Mouse (Mus musculus): ENCODE measurements around the gene Srrm2. TPM values are rescaled to one million over a fixed set of nuclear protein-coding genes. Genes with fewer than 3 reads are reported as not detected.

Srrm2 gene
- total RNA-seq, 2 experiments from 2014 or later = 502 to 591 TPM

GRCm38 (mm10) chr17:23853292-23853691 lies 63.0 kb downstream of the Srrm2 start:
- peak in 1 of 2 experiments; percentile 36 for DNase-seq (ENCODE audit: low spot score in 2 of 2)

DNA sequence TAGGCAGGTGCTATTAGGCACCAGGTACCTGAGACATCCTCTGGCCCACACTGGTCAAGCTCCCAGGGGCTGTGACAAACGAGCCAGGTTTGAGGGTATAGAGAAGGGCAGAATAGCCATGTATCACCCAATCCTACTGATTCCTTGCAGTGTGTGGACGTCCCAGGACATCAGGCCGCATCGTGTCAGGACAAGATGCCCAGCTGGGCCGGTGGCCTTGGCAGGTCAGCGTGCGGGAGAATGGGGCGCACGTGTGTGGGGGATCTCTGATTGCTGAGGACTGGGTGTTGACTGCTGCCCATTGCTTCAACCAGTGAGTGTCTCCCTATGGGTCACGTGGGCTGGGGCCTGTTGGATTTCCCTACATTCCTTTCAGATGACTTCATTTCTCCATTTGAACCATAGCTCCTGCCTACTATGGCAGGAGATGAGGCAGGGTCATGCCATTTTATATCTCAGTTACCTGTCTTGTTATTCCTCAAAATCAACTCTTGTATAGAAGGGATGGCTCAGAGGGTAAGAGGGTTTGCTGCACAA lies 64.0 kb downstream of the Srrm2 start:
- no peak for DNase-seq (ENCODE audit: low spot score in 2 of 2)

GRCm38 (mm10) chr17:23857193-23857592 lies 66.9 kb downstream of the Srrm2 start:
- DNase-seq (ENCODE audit: low spot score in 2 of 2) = no peak

- no peak for DNase-seq (ENCODE audit: low spot score in 2 of 2)
Measured at GRCm38 (mm10) chr17:23857913-23858312, 67.6 kb downstream of the Srrm2 start.

DNA sequence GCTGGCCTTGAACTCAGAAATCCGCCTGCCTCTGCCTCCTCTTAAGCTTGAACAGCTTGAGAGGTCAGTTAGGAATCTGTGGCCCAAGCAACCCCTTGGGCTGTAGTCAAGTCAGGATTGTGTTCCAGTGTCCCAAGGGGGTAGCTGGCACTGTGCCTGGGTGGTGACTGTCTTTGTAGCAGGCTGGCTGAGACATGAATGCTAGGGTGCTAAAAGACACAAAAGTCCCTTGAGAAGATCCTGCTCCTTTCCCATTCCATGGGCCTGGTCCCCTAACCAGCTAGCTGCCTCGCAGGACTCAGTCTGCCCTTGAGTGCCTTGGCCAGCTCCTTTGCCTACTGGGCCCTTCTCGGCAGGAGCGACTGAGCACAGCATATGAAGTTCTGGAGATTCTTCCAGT lies 72.6 kb downstream of the Srrm2 start:
- no peak for DNase-seq (ENCODE audit: low spot score in 2 of 2)

GRCm38 (mm10) chr17:23867756-23868155 lies 77.4 kb downstream of the Srrm2 start, which contains the start of gene Prss21:
Gene Prss21 (plus strand): TSS chr17:23868056.
- DNase-seq (ENCODE audit: low spot score in 2 of 2) = no peak

DNA sequence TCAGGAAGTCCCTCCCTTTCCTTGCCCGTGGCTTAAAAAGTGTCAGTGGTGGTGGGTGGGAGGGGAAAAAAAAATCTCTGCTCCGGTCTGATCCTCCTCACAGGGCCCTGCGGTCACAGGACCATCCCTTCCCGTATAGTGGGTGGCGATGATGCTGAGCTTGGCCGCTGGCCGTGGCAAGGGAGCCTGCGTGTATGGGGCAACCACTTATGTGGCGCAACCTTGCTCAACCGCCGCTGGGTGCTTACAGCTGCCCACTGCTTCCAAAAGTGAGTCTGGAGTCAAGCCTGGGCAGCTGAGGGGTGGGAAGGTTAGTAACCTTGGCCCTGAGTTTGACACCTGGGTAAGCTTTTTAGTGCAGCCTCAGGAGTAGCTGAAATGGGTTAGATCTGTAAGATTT lies 78.2 kb downstream of the Srrm2 start:
- no peak for DNase-seq (ENCODE audit: low spot score in 2 of 2)

Small RNA genes lying within 50 kb of the gene (microRNA-seq; reads per million reads assigned to microRNA genes)
- gene Mir5125 = 3.2 to 4.2 reads per million in 2 experiments

Other genes with a start within 250 kb of the Srrm2 start
- gene Zfp213, start 226.3 kb upstream of the Srrm2 start, total RNA-seq (2021) = 1 to 10 TPM; 4.6 to 6.5 TPM
- 10 to 100 TPM; 29.8 to 30.1 TPM for gene Zfp13, start 191.0 kb upstream of the Srrm2 start, total RNA-seq (2021)
- under 1 TPM in 1 of 2 experiments, not detected in 1; 0.36 TPM for gene Zscan10, start 189.7 kb upstream of the Srrm2 start, total RNA-seq (2021)
- gene Mmp25, start 145.3 kb upstream of the Srrm2 start, total RNA-seq (2021) = under 1 TPM; 0.85 to 0.86 TPM
- gene Bicdl2, start 130.0 kb upstream of the Srrm2 start, total RNA-seq (2021) = not detected
- 100 to 1,000 TPM; 127 to 131 TPM for gene Hcfc1r1, start 116.9 kb upstream of the Srrm2 start, total RNA-seq (2021)
- 10 to 100 TPM in 1 of 2 experiments, 1 to 10 TPM in 1; 9.5 to 12.2 TPM for gene Thoc6, start 116.7 kb upstream of the Srrm2 start, total RNA-seq (2021)
- gene Tnfrsf12a, start 113.1 kb upstream of the Srrm2 start, total RNA-seq (2021) = 10 to 100 TPM in 1 of 2 experiments, 1 to 10 TPM in 1; 9.5 to 10.1 TPM
- not detected for gene Cldn6, start 111.3 kb upstream of the Srrm2 start, total RNA-seq (2021)
- gene Cldn9, start 106.5 kb upstream of the Srrm2 start, total RNA-seq (2021) = 1 to 10 TPM in 1 of 2 experiments, under 1 TPM in 1; 0.69 to 1.1 TPM
- gene 1520401A03Rik, start 67.7 kb upstream of the Srrm2 start, total RNA-seq (2021) = under 1 TPM; 0.14 to 0.16 TPM
- 1 to 10 TPM; 3.7 to 4.0 TPM for gene Pkmyt1, start 64.2 kb upstream of the Srrm2 start, total RNA-seq (2021)
- gene Paqr4, start 49.7 kb upstream of the Srrm2 start, total RNA-seq (2021) = 10 to 100 TPM; 49.7 to 52.8 TPM
- gene Kremen2, start 44.7 kb upstream of the Srrm2 start, total RNA-seq (2021) = under 1 TPM; 0.17 to 0.21 TPM
- gene Flywch1, start 18.9 kb upstream of the Srrm2 start, total RNA-seq (2021) = 100 to 1,000 TPM; 159 to 169 TPM
- gene Flywch2, start 4.5 kb upstream of the Srrm2 start, total RNA-seq (2021) = 10 to 100 TPM; 24.5 to 25.3 TPM
- gene Elob, start 38.6 kb downstream of the Srrm2 start, total RNA-seq (2021) = 100 to 1,000 TPM; 363 to 365 TPM
- gene Prss33, start 45.5 kb downstream of the Srrm2 start, total RNA-seq (2021) = not detected
- gene Prss32, start 53.3 kb downstream of the Srrm2 start, total RNA-seq (2021) = under 1 TPM in 1 of 2 experiments, not detected in 1; 0.29 TPM
- 1 to 10 TPM; 1.8 to 2.0 TPM for gene Prss41, start 53.6 kb downstream of the Srrm2 start, total RNA-seq (2021)
- not detected for gene Prss21, start 77.5 kb downstream of the Srrm2 start, total RNA-seq (2021)
- not detected for gene Dcpp1, start 90.3 kb downstream of the Srrm2 start, total RNA-seq (2021)
- not detected for gene Dcpp2, start 90.3 kb downstream of the Srrm2 start, total RNA-seq (2021)
- not detected for gene Dcpp3, start 126.9 kb downstream of the Srrm2 start, total RNA-seq (2021)
- not detected for gene Sbp, start 151.1 kb downstream of the Srrm2 start, total RNA-seq (2021)
- not detected for gene Sbpl, start 164.7 kb downstream of the Srrm2 start, total RNA-seq (2021)
- gene Prss30, start 190.0 kb downstream of the Srrm2 start, total RNA-seq (2021) = under 1 TPM in 1 of 2 experiments, not detected in 1; 0.41 TPM
- not detected for gene Prss22, start 207.6 kb downstream of the Srrm2 start, total RNA-seq (2021)
- gene Prss27, start 247.6 kb downstream of the Srrm2 start, total RNA-seq (2021) = not detected

Measured in layer of hippocampus, postnatal 14 days (tissue).